Mouse (Mus musculus): ENCODE results near the gene Arhgap1. TPM values are rescaled to one million over a fixed set of nuclear protein-coding genes. Genes with fewer than 3 reads are reported as not detected.

Arhgap1 gene
- total RNA-seq, 2 experiments from 2014 or later, result 72.9 to 77.0 TPM

GRCm38 (mm10) chr2:91645354-91645753 lies 4.3 kb upstream of the Arhgap1 start:
- no peak for DNase-seq (ENCODE audit: low spot score in 2 of 2)
- intact Hi-C loops (cut with DNase I), result no loop called here

DNA sequence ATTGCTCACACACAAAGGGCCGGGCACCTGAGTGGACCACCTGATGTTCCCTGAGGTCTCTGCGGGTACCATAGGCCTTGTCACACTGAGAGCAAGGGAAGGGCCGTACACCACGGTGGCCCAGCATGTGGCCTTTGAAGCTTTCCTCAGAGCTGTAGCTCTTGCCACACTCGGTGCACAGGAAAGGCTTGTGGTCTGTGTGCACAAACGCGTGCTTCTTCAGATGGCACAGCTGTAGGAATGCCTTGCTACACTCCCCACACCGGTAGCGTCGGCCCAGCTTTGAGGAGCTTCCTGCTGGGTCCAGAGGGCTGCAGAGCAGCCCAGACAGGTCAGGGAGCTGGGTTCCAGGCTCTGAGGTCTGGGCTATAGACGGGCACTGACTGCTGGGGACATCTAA lies 3.8 kb upstream of the Arhgap1 start:
- intact Hi-C loops (cut with DNase I), result no loop called here
- DNase-seq (ENCODE audit: low spot score in 2 of 2), result no peak

GRCm38 (mm10) chr2:91646733-91647132 lies 2.9 kb upstream of the Arhgap1 start:
- peak; percentile 37 to 58 for DNase-seq (ENCODE audit: low spot score in 2 of 2)
- intact Hi-C loops (cut with DNase I), result no loop called here

DNA sequence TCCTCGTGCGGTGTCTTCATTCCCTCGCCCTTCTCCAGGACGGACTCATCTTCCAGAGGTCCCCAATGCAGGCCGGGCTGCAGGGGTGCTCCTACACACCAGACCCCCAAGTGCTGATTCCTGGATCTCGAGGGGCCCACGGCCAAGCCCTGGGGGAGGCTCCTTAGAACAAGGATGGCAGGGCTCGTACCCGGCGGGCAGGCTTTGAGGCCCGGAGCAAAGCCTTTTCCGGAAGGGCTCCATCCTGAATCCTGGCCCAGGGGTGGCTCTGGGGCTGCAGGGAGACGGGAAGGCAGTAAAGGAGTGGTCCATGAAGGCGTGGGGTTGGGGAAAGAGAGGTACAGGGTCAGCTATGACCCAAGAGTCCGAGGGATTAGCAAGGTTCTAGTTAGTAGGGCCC lies 508 bp upstream of the Arhgap1 start:
- intact Hi-C loops (cut with DNase I), result no loop called here
- no peak for DNase-seq (ENCODE audit: low spot score in 2 of 2)

GRCm38 (mm10) chr2:91650360-91650995 lies 818 bp downstream of the Arhgap1 start:
- DNase-seq (ENCODE audit: low spot score in 2 of 2), result no peak
- intact Hi-C loops (cut with DNase I), result no loop called here

DNA sequence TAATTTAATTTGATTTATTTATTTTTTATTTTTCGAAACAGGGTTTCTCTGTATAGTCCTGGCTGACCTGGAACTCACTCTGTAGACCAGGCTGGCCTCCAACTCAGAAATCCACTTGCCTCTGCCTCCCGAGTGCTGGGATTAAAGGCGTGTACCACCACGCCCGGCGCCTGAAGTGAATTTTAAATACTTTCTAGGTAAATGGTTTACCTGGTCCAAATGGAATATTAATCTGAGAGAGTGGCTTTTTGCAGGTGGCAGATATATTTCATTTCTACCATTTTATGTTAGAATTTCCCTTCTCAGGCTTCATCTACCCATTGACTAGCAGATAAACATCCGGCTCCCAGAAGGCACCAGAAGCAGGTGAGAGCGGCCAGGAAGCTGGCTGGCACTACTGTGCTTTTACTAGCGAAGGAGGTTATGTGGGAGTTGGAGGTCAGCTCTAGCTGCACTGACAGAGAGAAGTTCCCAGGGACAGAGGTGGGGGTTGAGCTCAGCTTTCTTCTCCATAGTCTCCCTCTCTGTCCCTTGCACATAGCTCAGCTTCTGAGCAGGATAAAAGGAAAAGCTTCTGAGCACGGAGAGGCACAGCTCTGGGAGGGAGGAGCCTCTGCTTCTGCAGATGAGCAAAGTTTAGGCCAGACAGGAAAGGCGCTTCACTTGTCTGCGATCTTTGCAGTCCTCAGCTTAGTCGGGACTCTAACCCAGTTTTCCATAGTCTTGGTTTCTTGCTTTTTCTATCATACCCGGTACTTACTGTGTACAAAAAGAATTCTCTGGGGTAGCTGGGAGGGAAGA lies 2.0 kb downstream of the Arhgap1 start:
- intact Hi-C loops (cut with DNase I), result no loop called here

DNA sequence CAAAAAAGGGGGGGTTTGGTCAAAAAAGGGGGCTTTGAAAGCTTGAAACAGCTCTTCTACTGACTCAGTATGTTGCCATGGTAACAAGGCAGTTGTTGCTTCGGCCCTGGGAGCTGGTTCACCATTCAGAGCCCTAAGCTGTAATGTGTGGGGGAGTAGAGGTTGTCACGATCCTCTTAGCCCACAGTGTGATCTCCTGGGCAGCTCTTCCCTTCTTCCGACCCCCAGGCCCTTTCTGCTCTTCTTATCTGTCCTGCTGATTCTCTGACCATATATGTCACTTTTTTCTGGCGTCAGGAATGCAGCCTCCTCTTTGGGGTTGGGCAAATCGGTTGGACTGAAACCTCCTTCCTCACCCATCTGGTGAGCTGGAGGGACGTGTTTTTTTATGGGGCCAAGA lies 3.2 kb downstream of the Arhgap1 start:
- peak; percentile 45 to 81 for DNase-seq (ENCODE audit: low spot score in 2 of 2)
- intact Hi-C loops (cut with DNase I), result no loop called here

More for the DNA sequence above, 2.0 kb downstream of the Arhgap1 start:
- DNase-seq (ENCODE audit: low spot score in 2 of 2), result no peak

- no peak for DNase-seq (ENCODE audit: low spot score in 2 of 2)
- intact Hi-C loops (cut with DNase I), result no loop called here
Measured at GRCm38 (mm10) chr2:91655388-91655787, 5.7 kb downstream of the Arhgap1 start.

DNA sequence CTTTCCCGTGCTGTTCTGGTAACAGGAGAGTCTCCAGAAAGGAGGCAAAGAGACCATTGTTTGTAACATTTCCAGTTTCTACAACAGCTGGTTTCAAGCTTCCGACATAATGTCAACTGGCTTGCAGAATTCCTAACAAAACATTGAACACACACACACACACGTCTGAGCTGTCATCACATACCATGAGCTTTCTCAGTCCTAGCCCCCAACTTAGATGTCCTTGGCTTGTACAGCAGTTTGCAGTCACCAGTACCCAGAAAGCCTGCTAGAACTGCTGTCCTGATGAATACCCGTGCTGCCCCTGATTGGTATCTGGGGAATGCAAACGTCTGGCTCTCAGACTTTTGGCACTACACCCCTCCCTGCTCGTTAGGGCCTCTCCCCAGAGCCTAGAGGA lies 6.2 kb downstream of the Arhgap1 start:
- no peak for DNase-seq (ENCODE audit: low spot score in 2 of 2)
- intact Hi-C loops (cut with DNase I), result no loop called here

GRCm38 (mm10) chr2:91656774-91657173 lies 7.1 kb downstream of the Arhgap1 start:
- intact Hi-C loops (cut with DNase I), result no loop called here

DNA sequence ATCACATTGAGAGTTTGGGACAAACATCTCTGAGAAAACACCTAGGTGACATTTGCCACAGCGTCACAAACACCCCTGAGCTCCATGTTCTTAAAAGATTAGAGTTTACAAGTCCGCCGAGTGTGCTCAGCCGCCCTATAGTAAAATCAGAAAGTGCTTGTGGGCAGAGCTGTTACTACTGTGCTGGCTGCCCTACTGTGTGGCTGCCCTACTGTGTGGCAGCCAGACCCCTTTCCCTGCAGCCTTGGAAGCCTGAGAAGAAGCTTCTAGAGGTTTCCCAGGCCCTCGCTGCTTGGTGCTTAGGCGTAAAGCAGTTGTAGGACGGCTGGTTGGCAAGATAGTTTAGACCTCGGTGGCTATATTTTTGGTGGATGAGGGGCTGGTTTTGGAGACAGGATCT lies 10.0 kb downstream of the Arhgap1 start:
- no peak for DNase-seq (ENCODE audit: low spot score in 2 of 2)
- intact Hi-C loops (cut with DNase I), result no loop called here

More at GRCm38 (mm10) chr2:91656774-91657173, 7.1 kb downstream of the Arhgap1 start:
- no peak for DNase-seq (ENCODE audit: low spot score in 2 of 2)

GRCm38 (mm10) chr2:91660981-91661380 lies 11.3 kb downstream of the Arhgap1 start:
- DNase-seq (ENCODE audit: low spot score in 2 of 2), result no peak
- intact Hi-C loops (cut with DNase I), result no loop called here

GRCm38 (mm10) chr2:91664780-91665179 lies 15.1 kb downstream of the Arhgap1 start:
- intact Hi-C loops (cut with DNase I), result no loop called here
- DNase-seq (ENCODE audit: low spot score in 2 of 2), result peak in 1 of 2 experiments; percentile 37

- intact Hi-C loops (cut with DNase I), result no loop called here
- no peak for DNase-seq (ENCODE audit: low spot score in 2 of 2)
Measured at GRCm38 (mm10) chr2:91666386-91666910, 16.8 kb downstream of the Arhgap1 start.

DNA sequence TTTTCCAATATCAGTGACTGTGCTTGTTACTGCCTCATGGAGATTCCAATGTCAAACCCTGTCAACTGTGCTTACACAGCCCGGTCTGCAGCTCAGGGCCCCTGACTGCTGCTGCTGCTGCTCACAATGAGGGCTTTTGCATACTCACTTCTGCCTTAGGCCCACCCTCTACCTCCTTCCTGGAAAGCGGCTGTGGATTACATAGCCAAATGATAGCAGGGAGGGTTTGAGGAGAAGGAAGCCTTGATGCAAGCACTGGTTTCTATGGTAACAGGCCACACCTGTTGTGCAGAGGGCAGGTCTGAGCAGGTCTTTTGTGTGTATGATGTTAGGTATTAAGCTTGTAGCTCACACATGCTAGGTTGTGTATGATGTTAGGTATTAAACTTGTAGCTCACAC lies 18.1 kb downstream of the Arhgap1 start:
- intact Hi-C loops (cut with DNase I), result no loop called here

DNA sequence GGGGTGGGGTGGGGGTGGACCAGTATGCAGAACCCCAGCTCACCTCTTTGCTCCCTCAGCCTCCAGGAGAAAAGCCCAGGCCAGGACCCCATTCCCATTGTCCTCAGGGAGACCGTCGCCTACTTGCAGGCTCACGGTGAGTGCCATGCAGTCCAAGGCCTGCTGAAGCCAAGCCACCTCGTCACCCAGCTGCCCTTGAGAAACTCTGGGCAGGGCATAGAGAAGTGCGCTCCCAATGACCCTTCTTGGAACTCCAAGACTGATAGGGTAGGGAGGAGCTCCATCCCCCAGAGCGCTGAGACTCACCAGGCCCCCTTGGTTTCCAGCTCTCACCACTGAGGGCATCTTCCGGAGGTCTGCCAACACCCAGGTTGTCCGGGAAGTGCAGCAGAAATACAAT lies 19.7 kb downstream of the Arhgap1 start:
- DNase-seq (ENCODE audit: low spot score in 2 of 2), result no peak
- intact Hi-C loops (cut with DNase I), result no loop called here

More for the DNA sequence above, 18.1 kb downstream of the Arhgap1 start:
- no peak for DNase-seq (ENCODE audit: low spot score in 2 of 2)

DNA sequence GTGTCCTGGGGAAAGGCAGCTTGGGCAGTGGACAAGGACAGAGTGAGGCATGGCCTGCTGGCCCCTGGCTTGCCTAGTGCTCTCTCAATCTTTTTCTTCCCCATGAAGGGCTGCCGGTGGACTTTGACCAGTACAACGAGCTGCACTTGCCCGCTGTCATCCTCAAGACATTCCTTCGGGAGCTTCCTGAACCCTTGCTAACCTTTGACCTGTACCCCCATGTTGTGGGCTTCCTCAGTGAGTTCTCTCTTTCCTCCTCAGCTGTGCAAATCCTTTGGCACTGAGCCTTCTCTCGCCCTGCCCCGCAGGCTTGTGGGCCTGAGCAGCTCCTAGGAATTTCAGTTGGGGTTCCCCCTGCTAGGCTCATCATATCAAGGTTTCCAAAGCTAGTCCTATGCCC lies 20.4 kb downstream of the Arhgap1 start:
- intact Hi-C loops (cut with DNase I), result no loop called here

DNA sequence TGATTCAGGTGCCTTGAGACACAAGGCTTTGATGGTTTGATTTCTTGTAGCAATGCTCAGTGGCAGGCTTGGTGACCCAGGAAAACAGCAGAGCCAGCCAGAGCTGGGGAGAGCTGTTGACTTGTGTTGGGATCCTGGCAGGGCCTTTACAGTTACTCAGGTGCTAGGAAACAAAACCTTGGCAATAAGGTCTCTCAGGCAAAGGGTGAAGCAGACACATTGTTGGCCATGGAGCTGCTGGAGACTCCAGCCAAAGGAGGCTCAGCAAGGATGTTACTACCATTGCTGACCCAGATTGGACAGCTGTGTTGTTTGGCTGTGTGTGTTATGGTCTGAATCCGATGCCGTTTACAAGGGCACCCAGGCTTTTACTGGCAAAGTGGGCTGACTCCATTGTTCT lies 23.9 kb downstream of the Arhgap1 start:
- intact Hi-C loops (cut with DNase I), result no loop called here
- no peak for DNase-seq (ENCODE audit: low spot score in 2 of 2)

More for the DNA sequence above, 20.4 kb downstream of the Arhgap1 start:
- DNase-seq (ENCODE audit: low spot score in 2 of 2), result no peak

- intact Hi-C loops (cut with DNase I), result no loop called here
- DNase-seq (ENCODE audit: low spot score in 2 of 2), result peak; percentile 45 to 80
Measured at GRCm38 (mm10) chr2:91674895-91675294, 25.2 kb downstream of the Arhgap1 start.

- intact Hi-C loops (cut with DNase I), result no loop called here
- no peak for DNase-seq (ENCODE audit: low spot score in 2 of 2)
Measured at GRCm38 (mm10) chr2:91676420-91676819, 26.8 kb downstream of the Arhgap1 start.

DNA sequence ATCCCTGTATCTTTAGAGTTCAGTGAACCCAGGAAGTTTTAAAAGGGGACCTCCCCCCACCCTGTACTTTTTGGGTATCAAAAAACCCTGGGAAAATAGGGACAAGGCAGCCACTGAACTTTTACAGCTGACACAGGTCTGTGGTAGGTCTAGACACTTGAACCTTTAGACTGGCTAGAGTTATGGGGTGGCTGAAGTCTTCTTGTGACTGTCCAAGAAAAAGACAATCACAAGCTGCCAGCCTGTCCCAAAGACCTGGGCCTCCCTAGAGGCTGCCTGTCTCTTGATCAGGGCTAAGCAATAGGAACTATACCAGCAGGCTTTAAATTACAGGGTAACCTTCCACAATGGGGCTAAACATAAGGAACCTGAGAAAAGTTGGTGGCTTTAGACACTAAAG lies 27.3 kb downstream of the Arhgap1 start:
- DNase-seq (ENCODE audit: low spot score in 2 of 2), result no peak
- intact Hi-C loops (cut with DNase I), result no loop called here

All from left cerebral cortex, postnatal 25 days (tissue).